9 mouse cellular contexts compared by ENCODE assay signal in the genomic region with DNA sequence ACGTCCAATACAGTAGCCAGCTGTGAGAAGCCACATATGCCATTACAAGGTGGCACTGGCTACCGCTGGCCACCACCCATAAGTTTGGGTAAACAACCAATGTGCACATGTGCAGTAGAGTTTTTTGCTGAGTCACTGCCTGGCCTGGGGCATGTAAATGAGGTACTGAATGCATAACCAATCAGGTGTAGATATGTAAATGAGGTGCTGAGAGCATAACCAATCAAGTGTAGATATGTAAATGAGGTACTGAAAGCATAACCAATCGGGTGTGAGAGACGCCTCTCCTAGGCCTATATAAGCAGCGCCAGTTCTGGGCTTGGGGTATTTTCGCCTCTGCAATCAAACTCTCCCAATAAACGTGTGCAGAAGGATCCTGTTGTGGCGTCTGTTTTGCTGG. TPM values are rescaled to one million over a fixed set of nuclear protein-coding genes. Genes with fewer than 3 reads are reported as not detected.
A peak's percentile ranks its signal among the peaks of the same experiment; 100 is the strongest.
DNase-seq lines count a peak whose midpoint lies in the region; ATAC-seq and TF ChIP-seq lines count a peak whose summit lies in the region.
"Not testable (repeated sequence)": the region's sequence is repeated elsewhere in the genome, so short reads cannot be mapped to it uniquely, and the experiment has no call there.
"Had no signal": no experiment of that assay in that cellular context is flagged by ENCODE, and none has a peak within 500 bp of the region (broad histone marks: within the 10 kb centered on the region; RNA-seq: fewer than 3 reads in every experiment).

No protein-coding gene starts in this region.

- H3K4me1 ChIP-seq in CH12.LX (ENCODE audit: control insufficient read depth in 1 of 2, insufficient read depth in 2 of 2); MEL (ENCODE audit: control insufficient read depth in 1 of 2, insufficient read depth in 2 of 2, low read length in 2 of 2); liver, embryonic 13.5 days (replicated peaks); liver, embryonic 15.5 days (replicated peaks); liver, postnatal 0 days (ENCODE audit: insufficient read depth): not testable (repeated sequence)

- TF ChIP-seq EP300 in CH12.LX (IDR thresholded peaks at IDR 0.05; ENCODE audit: low read length); MEL (IDR thresholded peaks at IDR 0.05; ENCODE audit: low read depth in 1 of 2, low read length in 2 of 2); liver, postnatal 0 days (IDR thresholded peaks at IDR 0.05; ENCODE audit: low read depth): not testable (repeated sequence)

- not testable (repeated sequence) for TF ChIP-seq POLR2A in CH12.LX (IDR thresholded peaks at IDR 0.05; ENCODE audit: low read depth, low read length); MEL (IDR thresholded peaks at IDR 0.05; ENCODE audit: control insufficient read depth in 1 of 2, insufficient read depth in 1 of 2, low read depth in 1 of 2, low read length in 2 of 2, poor library complexity in 1 of 2)

- WGBS in liver, embryonic 13.5 days (ENCODE audit: insufficient replicate concordance) = 85% methylated on average over 8 of the region's 8 CpGs
- WGBS in liver, embryonic 15.5 days (ENCODE audit: insufficient replicate concordance) = 77% methylated on average over 8 of the region's 8 CpGs
- WGBS in liver, postnatal 0 days (ENCODE audit: insufficient replicate concordance) = 87% methylated on average over 8 of the region's 8 CpGs

- not testable (repeated sequence) for H3K27me3 ChIP-seq in CH12.LX (replicated peaks); MEL (ENCODE audit: control insufficient read depth in 1 of 2, insufficient read depth in 2 of 2, low read length in 2 of 2); liver, embryonic 13.5 days; liver, embryonic 15.5 days; liver, postnatal 0 days (ENCODE audit: insufficient read depth, low read length)

- in situ Hi-C loops in CH12.LX (cut with MboI; ENCODE audit: low pct_ligation_motif_present, low pct_unique_long_range_greater_than_20kb, low sequenced_read_pairs) = not testable (repeated sequence)

- dilution Hi-C loops in CH12.LX (cut with MboI; ENCODE audit: extremely low pct_ligation_motif_present, extremely low pct_unique_long_range_greater_than_20kb, low sequenced_read_pairs) = not testable (repeated sequence)

- not testable (repeated sequence) for H3K27ac ChIP-seq in CH12.LX (ENCODE audit: insufficient read depth, low read depth); MEL (ENCODE audit: control insufficient read depth, low read depth, low read length); liver, embryonic 13.5 days; liver, embryonic 15.5 days (replicated peaks); liver, postnatal 0 days (ENCODE audit: low read depth)

- not testable (repeated sequence) for H3K9ac ChIP-seq in CH12.LX (ENCODE audit: insufficient read depth, low read depth); MEL (ENCODE audit: control insufficient read depth, low read depth, low read length, poor library complexity, severe bottlenecking); liver, embryonic 13.5 days; liver, embryonic 15.5 days; liver, postnatal 0 days (replicated peaks)

- not testable (repeated sequence) for H3K4me2 ChIP-seq in CH12.LX (ENCODE audit: insufficient read depth, low read depth, poor library complexity, severe bottlenecking); liver, embryonic 13.5 days; liver, embryonic 15.5 days; liver, postnatal 0 days (ENCODE audit: low read depth, low read length)

- TF ChIP-seq CTCF in CH12.LX (conservative IDR thresholded peaks at IDR 0.05 in 1 of 2, IDR thresholded peaks at IDR 0.05 in 1 of 2; ENCODE audit: low read depth in 2 of 2, low read length in 2 of 2); MEL (IDR thresholded peaks at IDR 0.05 in 2 of 3, conservative IDR thresholded peaks at IDR 0.05 in 1 of 3; ENCODE audit: control insufficient read depth in 1 of 3, insufficient read depth in 1 of 3, low read depth in 2 of 3, low read length in 3 of 3, poor library complexity in 1 of 3, severe bottlenecking in 1 of 3); liver, postnatal 0 days (IDR thresholded peaks at IDR 0.05; ENCODE audit: low read depth): not testable (repeated sequence)

- not testable (repeated sequence) for H3K36me3 ChIP-seq in CH12.LX (replicated peaks in 1 of 2; ENCODE audit: control insufficient read depth in 1 of 2, insufficient read depth in 1 of 2, low read length in 1 of 2); MEL (ENCODE audit: control insufficient read depth in 1 of 2, insufficient read depth in 2 of 2, low read length in 2 of 2); liver, embryonic 13.5 days; liver, embryonic 15.5 days (replicated peaks); liver, postnatal 0 days (replicated peaks; ENCODE audit: insufficient read depth, low read length)

- TF ChIP-seq RAD21 in CH12.LX (IDR thresholded peaks at IDR 0.05; ENCODE audit: low read depth, low read length); MEL (IDR thresholded peaks at IDR 0.05; ENCODE audit: low read depth, low read length): not testable (repeated sequence)

- H3K4me3 ChIP-seq in CH12.LX (replicated peaks in 1 of 3; ENCODE audit: low read depth in 2 of 3, low read length in 2 of 3, poor library complexity in 1 of 3); MEL (ENCODE audit: control insufficient read depth in 1 of 2, insufficient read depth in 1 of 2, low read depth in 2 of 2, low read length in 2 of 2); liver, embryonic 13.5 days (replicated peaks); liver, embryonic 15.5 days (replicated peaks); liver, postnatal 0 days (ENCODE audit: low read depth, low read length): not testable (repeated sequence)

- not testable (repeated sequence) for H3K9me3 ChIP-seq in CH12.LX (replicated peaks; ENCODE audit: low read length); MEL (replicated peaks; ENCODE audit: insufficient read depth, low read length); liver, embryonic 13.5 days (replicated peaks); liver, embryonic 15.5 days (replicated peaks); liver, postnatal 0 days (ENCODE audit: low read length)

- peak; percentile 44 for DNase-seq in 416B (ENCODE audit: low read depth)
- DNase-seq in CH12.LX (ENCODE audit: extremely low read depth) = peak; percentile 10
- DNase-seq in ES-CJ7 (ENCODE audit: low read depth, low spot score) = peak; percentile 51
- peak; percentile 29 for DNase-seq in MEL (ENCODE audit: low read depth, low spot score)
- DNase-seq in ZHBTc4 (ENCODE audit: low read depth, low spot score) = peak; percentile 53
- DNase-seq in liver, embryonic 13.5 days; liver, postnatal 0 days: not testable (repeated sequence)

- 0 out of 2 replicates have a peak, but pooled peaks have one; percentile 36 for ATAC-seq in liver, embryonic 13.5 days (ENCODE audit: low read depth)
- ATAC-seq in liver, embryonic 15.5 days (ENCODE audit: insufficient read depth) = 0 out of 2 replicates have a peak, but pooled peaks have one; percentile 44
- ATAC-seq in liver, postnatal 0 days = peak; percentile 75

- not testable (repeated sequence) for H3K79me2 ChIP-seq in CH12.LX (replicated peaks; ENCODE audit: control insufficient read depth, extremely low read depth, insufficient read depth, poor library complexity, severe bottlenecking); MEL (ENCODE audit: control insufficient read depth, insufficient read depth, low read length, poor library complexity)

RNA-seq across cellular contexts. Expression of a gene that starts 27.2 kb away (rescaled TPM):
- total RNA-seq in CH12.LX (2012; rRNA removed) (not detected in 2 replicates), CH12.LX (2014; rRNA removed) (0.11 TPM in 1 of 2 replicates, not detected in the other), MEL (2012; rRNA removed) (not detected in 2 replicates)
- polyA plus RNA-seq in CH12.LX (2012; ENCODE audit: insufficient read length, low read depth) (0.11 TPM in 1 of 2 replicates, not detected in the other), MEL (2012; ENCODE audit: insufficient read depth in 1 of 2, insufficient read length in 2 of 2, low read depth in 1 of 2, low replicate concordance in 2 of 2, missing spikeins in 1 of 2) (under 1 TPM in 1 of 2 experiments, not detected in 1; 0.03 TPM)
- polyA plus RNA-seq in liver, embryonic 13.5 days (2015; fragmentation: Nextera tagmentation; extraction: Ambion mirVana) = 8.0 and 9.9 TPM in 2 replicates
- 7.3 and 8.6 TPM in 2 replicates for polyA plus RNA-seq in liver, embryonic 15.5 days (2015; fragmentation: Nextera tagmentation; extraction: Ambion mirVana)
- polyA plus RNA-seq in liver, postnatal 0 days (2015; fragmentation: Nextera tagmentation; extraction: Ambion mirVana) = 12.0 and 13.8 TPM in 2 replicates
- polyA plus RNA-seq: G1E had no signal

RNA-seq across cellular contexts. Expression of a gene that starts 45.9 kb away (rescaled TPM):
- 53.2 and 60.7 TPM in 2 replicates for total RNA-seq in CH12.LX (2012; rRNA removed)
- total RNA-seq in CH12.LX (2014; rRNA removed) = 40.8 and 46.0 TPM in 2 replicates
- 100 and 113 TPM in 2 replicates for polyA plus RNA-seq in CH12.LX (2012; ENCODE audit: insufficient read length, low read depth)
- total RNA-seq in MEL (2012; rRNA removed) = 36.7 and 42.9 TPM in 2 replicates
- 10 to 100 TPM in 1 of 2 experiments, not detected in 1; 74.5 TPM for polyA plus RNA-seq in MEL (2012; ENCODE audit: insufficient read depth in 1 of 2, insufficient read length in 2 of 2, low read depth in 1 of 2, low replicate concordance in 2 of 2, missing spikeins in 1 of 2)
- polyA plus RNA-seq in liver, embryonic 13.5 days (2015; fragmentation: Nextera tagmentation; extraction: Ambion mirVana) = 18.5 and 22.2 TPM in 2 replicates
- polyA plus RNA-seq in liver, embryonic 15.5 days (2015; fragmentation: Nextera tagmentation; extraction: Ambion mirVana) = 15.9 and 16.4 TPM in 2 replicates
- polyA plus RNA-seq in liver, postnatal 0 days (2015; fragmentation: Nextera tagmentation; extraction: Ambion mirVana) = 15.1 and 15.3 TPM in 2 replicates
